Mouse (Mus musculus) NIH3T3 (cell line): ENCODE data around the gene Rsl24d1.
A peak's percentile ranks its signal among the peaks of the same experiment; 100 is the strongest.
"Not testable (repeated sequence)": the region's sequence is repeated elsewhere in the genome, so short reads cannot be mapped to it uniquely, and the experiment has no call there.

Experiments used
- DNase-seq: peaks from one replicate; pipeline ENCODE4 v3.0.0-alpha.2; 2012; ENCODE audit warnings: low read depth

Rsl24d1 gene

DNA sequence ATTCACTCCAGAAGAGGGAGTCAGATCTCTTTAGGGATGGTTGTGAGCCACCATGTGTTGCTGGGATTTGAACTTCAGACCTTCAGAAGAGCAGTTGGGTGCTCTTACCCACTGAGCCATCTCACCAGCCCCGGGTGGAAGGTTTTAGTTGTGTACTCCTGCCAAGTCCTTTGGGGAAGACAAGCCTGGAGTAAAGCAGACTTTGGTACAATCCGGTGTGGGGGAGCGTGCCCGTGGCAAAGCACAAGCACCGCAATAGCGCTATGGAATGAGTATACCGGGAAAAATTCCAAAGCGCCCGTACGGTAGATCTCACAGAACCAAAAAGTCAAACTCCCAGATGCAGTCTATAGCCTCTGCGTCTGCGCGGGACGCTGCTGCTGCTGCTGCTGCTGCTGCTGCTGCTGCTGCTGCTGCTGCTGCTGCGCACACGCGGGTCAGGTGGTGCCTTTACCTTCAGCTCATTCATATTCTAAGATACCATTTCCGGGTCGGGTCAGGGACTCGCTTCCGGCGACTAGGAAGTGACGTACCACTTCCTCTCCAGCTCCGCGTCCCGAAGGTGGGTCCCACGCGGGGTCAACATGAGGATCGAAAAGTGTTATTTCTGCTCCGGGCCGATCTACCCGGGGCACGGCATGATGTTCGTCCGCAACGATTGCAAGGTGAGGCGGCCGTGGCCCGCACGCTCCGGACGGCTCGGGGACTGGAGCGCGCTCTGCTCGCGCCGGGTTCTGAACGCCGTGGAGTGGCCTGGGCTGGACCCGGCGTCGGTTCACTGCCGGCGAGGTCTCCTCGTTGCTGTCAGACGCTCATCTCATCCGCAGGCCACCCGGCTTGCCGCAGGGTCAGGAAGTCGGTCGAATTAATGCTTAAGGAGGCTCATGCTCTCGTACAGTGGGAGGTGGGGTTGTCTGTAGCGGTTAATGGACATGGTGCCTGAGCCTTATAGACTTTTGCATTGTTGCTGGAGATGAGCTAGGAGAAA lies at the start of gene Rsl24d1:
Gene Rsl24d1, plus strand, starts transcription at position 508 of the 988 bp plus-strand sequence.
- DNase-seq: peak; percentile 85

DNA sequence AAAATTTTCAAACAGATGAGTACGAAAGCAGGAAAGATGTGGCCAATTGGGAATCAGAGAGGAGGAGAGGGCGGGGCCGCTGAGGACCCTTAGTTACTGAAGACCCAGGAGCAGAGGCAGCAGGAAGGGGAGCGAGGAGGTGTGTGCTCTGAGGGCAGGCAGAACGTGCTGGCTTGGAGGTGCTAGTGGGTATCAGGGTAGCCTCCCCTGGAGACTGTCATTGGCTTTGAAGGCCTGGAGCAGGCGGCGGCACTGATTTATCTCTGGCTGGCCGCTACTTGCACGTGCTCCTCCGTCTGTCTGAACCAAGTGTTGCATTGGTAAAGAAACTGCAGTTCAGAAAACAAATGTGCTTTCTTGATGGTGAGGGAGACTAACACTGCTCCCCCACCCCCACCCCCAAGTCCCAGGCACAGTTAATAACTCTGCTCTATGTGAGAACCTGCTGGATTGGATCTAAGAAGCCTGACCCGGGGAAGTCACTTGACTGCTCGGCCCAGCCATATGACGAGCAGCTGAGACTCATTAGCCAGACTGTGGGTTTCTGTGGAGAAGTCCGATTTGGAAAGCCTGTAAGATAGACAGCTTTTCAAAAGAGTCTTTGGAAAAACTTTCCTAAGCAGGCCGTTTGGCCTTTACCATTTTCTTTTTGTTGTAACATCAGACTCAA lies 49.5 kb upstream of the Rsl24d1 start:
- peak; percentile 17 for DNase-seq

DNA sequence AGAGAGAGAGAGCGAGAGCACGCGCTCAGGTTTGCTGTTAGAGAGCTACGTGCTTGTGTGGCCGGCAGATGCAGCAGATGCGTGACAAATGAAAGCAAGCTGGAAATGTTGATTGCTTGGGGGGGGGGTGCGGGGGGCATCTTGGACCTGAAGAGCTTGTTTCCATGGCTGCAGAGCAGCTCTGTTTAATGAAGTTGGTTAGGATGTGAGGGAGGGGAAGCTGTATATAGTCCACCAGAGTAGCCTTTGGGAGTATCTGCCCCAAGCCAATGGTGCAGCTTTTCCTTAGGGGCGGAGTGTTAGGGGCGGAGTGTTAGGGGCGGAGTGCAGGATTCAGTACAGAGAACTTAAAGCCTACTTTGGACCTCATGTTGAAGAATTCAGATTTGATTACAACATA lies 46.1 kb upstream of the Rsl24d1 start:
- no peak for DNase-seq

GRCm38 (mm10) chr9:73068230-73068679 lies 45.0 kb upstream of the Rsl24d1 start:
- peak; percentile 8 for DNase-seq

DNA sequence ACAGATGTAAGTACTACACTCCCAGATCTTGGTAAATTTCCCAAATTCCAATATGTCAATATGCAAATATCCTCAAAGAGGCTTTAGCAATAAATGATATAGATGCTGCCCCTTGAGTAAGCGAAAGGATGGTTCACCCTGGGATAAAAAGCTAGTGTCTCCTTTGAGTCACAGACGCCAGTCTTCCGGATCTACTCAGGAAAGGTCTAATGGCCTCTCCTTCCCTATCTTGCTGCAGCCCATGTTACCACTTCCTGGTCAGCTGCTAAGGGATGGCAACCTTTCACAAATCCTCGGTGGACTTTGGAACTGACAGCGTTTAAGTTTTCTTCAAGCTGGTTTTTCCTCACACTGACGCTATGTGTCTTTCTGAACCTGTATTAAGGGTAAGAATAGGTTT lies 44.5 kb upstream of the Rsl24d1 start:
- no peak for DNase-seq

DNA sequence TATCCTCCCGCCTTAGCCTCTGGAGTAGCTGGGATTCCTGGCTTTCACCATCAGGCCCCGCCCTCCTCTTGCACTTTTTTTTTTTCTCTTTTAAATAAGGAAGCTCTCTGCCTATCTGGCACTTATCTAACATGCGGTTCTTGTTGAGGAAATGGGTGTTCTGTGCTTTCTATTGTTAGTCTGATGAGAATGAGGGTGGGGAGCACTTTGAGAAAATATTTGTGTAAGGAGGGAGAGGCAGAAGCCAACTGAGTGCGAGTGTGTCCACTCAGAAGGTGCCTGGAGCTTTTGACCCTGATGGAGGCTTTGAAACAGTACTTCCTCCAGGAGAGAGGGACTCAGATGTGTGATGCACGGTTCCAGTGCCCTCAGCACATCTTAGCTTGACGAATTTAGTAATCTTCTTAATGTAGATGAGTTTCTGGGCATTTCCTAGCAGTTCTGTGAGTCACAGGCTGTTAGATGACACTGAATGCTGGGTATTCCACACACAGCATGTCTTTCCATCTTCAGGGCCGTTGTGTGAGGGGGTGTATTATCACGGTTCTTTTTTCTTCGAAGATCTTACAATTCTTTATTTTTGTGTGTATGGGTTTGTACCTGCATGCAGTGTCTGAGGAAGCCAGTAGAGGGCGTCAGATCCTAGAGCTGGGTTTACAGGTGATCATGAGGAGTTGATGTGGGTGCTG lies 42.1 kb upstream of the Rsl24d1 start:
- DNase-seq: no peak

GRCm38 (mm10) chr9:73072426-73072825 lies 40.8 kb upstream of the Rsl24d1 start:
- no peak for DNase-seq

GRCm38 (mm10) chr9:73073169-73073568 lies 40.1 kb upstream of the Rsl24d1 start:
- no peak for DNase-seq

GRCm38 (mm10) chr9:73079349-73079748 lies 33.9 kb upstream of the Rsl24d1 start:
- DNase-seq: not testable (repeated sequence)

DNA sequence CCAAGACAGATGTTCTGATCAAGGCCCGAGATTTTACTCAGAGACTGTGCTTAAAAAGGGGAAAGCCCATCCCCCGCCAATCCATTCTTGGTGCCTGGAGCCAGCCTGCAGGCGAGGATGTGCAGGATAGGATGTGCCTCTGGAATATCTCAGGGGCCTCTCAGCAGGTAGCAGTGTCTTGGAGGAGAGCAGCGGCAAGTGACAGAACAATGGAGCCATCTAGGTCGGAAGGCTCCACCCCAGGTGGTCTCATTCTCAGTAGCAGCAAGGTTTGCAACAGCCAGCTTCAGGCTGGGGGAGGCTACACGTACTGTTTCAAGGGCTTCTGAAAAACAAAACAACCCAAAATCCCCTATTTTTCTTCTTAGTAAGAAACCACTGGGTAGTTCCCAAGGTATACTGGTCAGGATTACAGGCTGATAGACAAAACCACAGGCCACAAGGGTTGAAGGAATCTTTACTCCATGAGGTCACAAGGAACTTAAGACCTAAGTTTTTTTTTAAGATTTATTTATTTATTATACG lies 33.4 kb upstream of the Rsl24d1 start:
- no peak for DNase-seq

DNA sequence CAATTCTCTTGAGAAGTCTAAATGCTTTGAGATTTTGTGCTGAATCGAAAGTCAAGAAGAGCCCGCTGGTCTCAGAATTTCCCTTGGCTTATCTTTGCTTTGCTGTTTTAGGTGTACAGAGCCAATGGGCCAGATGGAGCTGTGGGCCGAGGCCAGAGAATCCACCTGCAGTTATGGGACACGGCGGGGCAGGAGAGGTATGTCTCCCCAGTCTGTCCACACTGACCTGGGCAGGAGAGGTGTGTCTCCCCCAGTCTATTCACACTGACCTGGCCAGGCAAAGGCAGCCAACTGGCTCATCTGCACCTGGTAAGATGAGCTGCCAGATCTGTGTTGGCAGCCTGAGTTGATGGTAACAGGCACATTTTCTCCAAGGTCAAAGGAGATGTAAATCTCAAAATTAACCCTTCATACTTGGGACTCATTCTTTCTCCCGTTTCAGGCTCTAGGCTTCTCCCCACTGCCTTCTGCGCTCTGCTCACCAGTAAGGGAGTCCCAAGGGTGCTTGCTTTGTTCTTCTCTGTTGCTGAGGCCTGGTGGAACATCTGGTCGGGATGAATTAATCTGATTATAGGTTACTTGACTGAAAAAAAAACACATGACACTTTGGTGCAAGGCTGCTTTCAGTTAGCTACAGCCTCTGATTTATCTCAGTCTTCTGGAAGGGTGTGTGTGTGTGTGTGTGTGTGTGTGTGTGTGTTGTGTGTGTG lies 30.8 kb upstream of the Rsl24d1 start:
- no peak for DNase-seq

DNA sequence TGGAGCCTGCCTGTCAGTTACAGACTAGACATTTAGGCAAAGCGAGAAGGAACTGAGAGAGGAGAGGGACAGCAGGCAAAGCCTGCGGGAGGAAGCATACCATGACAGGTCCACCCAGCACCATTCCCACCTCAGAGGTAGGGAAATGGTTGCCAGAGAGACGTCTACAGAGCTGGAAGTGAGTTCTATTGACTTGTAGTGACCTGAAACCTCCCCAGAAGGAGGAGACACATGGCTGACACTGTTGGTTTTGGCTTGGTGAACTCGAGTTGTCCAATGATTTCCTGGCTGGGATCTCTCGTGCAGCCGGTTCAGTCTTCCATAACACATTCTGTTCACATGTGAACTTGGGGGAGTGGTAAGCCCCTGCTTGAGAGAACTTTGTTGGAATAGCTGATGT lies 29.3 kb upstream of the Rsl24d1 start:
- DNase-seq: no peak

DNA sequence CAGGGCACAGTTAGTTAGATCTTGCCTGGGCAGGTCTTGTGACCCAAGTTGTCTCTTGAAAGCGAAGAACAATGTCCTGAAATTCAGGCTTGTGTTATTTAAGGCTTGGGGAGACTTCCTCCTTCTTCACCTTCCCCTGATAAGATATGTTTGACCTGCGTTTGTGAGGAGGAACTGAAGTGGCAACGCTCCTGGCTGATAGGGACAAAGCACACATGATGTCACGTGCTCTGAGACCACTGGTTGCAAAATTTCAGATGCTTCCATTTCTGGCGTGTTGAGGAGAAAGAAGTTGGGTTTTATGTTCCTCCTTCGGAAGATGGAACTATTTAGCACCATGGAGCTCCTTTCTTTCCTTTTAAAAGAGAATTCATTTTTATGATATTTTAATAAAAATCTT lies 27.4 kb upstream of the Rsl24d1 start:
- no peak for DNase-seq

- DNase-seq: no peak
Observed at GRCm38 (mm10) chr9:73087121-73087520, 26.1 kb upstream of the Rsl24d1 start.

- DNase-seq: no peak
Observed at GRCm38 (mm10) chr9:73087581-73087980, 25.6 kb upstream of the Rsl24d1 start.

DNA sequence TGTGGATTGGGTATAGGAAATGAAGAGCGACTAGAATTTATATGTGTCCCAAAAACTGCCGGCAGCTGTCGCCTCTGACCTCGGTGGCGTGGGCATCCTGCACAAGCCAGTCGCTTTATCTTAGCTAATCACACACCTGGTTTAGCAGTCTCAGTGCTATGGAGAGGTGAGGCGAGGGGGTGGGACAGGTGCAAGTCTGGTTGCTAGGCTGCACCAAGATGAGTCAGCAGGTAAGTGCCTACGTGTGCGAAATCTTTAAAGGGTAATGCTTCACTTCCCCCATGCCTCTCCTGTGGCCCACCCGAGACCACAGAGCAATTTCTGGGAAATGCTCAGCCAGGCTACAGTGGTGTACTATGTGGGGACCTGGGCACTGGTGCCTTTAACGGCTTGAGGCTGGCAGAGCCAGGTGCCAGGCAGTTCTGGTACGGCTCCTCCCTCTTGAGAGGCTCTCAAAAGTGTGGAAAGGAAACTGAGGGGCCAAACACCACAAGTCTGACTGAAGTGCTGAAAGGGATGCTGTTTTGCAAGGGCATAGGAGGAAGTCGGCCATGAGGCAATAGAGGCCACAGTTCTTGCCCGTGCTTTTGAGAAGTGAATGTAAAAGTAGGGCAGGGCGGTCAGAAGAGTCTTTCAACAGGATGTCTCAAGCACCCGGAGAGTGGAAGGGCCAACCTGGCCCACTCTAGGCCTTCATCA lies 23.9 kb upstream of the Rsl24d1 start:
- DNase-seq: no peak

- DNase-seq: no peak
Observed at GRCm38 (mm10) chr9:73090121-73090520, 23.1 kb upstream of the Rsl24d1 start.

- peak; percentile 75 for DNase-seq
Observed at GRCm38 (mm10) chr9:73091747-73092146, 21.5 kb upstream of the Rsl24d1 start.

DNA sequence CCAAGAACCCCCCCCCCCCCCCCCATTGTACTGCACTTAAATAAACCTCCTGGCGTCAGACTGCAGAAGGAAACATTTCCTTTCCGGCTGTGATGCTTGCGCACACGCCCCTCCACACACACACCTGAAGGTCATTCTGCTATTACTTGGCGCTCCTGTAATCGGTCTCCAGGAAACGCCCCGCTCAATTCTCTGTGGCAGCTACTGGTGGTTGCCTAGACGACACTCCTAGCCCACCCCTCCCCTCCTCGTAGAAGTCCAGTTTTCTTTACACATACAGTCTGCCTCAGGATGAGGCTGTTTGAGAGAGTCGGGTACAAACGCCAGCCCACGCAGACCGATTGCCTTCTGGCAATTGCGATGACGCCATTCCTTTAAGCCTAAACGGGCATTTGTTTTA lies 18.6 kb upstream of the Rsl24d1 start:
- no peak for DNase-seq

GRCm38 (mm10) chr9:73097898-73098297 lies 15.3 kb upstream of the Rsl24d1 start:
- no peak for DNase-seq

- DNase-seq: no peak
Observed at GRCm38 (mm10) chr9:73101536-73101935, 11.7 kb upstream of the Rsl24d1 start, which contains the start of gene Khdc3. TSS of gene Khdc3 (plus strand) at chr9:73101836.
